Mouse (Mus musculus) cerebellum, adult 2 months (tissue): ENCODE results near the gene Nup160. TPM values are rescaled to one million over a fixed set of nuclear protein-coding genes. Genes with fewer than 3 reads are reported as not detected.

ENCODE experiments used
- DNase-seq, 2 experiments: peaks; one replicate each; pipeline ENCODE4 v3.0.0; 2021
- H3K27ac ChIP-seq: fragments of 200-500 bp; 2 replicates; pipeline ENCODE4 v1.5.1; 2012; ENCODE audit warnings: low read length, control low read depth, inconsistent platforms; ENCODE audit not compliant: insufficient read depth
- H3K27me3 ChIP-seq: fragments of 200-500 bp; 2 replicates; pipeline ENCODE4 v1.6.1; 2012; ENCODE audit warnings: inconsistent platforms, mild to moderate bottlenecking, low read length, moderate library complexity; ENCODE audit not compliant: control insufficient read depth, insufficient read depth
- H3K4me1 ChIP-seq: fragments of 200-500 bp; 2 replicates; pipeline ENCODE4 v1.6.1; 2011; ENCODE audit warnings: low read length; ENCODE audit not compliant: control insufficient read depth, insufficient read depth
- H3K4me3 ChIP-seq: fragments of 200-500 bp; replicated peaks from 2 replicates; pipeline ENCODE3; 2011; ENCODE audit warnings: mild to moderate bottlenecking, low read depth, low read length, control low read depth; ENCODE audit not compliant: insufficient read depth
- CTCF ChIP-seq: fragments of 200-500 bp; IDR thresholded peaks from 2 replicates; pipeline ENCODE4 v1.5.1; 2011; ENCODE audit warnings: low read depth, mild to moderate bottlenecking, control low read depth, low read length, moderate library complexity, borderline replicate concordance; ENCODE audit not compliant: insufficient read depth
- POLR2A ChIP-seq: fragments of 200-500 bp; IDR thresholded peaks from 2 replicates; pipeline ENCODE4 v1.6.1; 2011; ENCODE audit warnings: low read length, control low read depth, borderline replicate concordance; ENCODE audit not compliant: insufficient read depth
- WGBS: fragments of 180-500 bp; shearing (Covaris S2); methylation state at CpG from one replicate; pipeline ENCODE4 v1.1.7; 2018; 5-methylcytosine and 5-hydroxymethylcytosine counted together
- polyA plus RNA-seq: library from polyadenylated mRNA; depleted of rRNA; stranded (reverse); fragments of >200 nt; gene quantifications from 2 replicates; pipeline ENCODE4 v1.2.3, GENCODE M21; 2012

Gene Nup160
- polyA plus RNA-seq, 1 experiment: 15.6 TPM

- H3K4me1 ChIP-seq: no peaks in the 10 kb centered on the region
- H3K4me3 ChIP-seq: no peak overlapping the region
- no peak overlapping the region for H3K27ac ChIP-seq
- 76% methylated on average over 5 of the region's 5 CpGs for WGBS
- no peaks in the 10 kb centered on the region for H3K27me3 ChIP-seq
- TF ChIP-seq CTCF (no peak), POLR2A (no peak)
- DNase-seq: no peak
These were observed 37.0 kb upstream of the Nup160 start for GRCm38 (mm10) chr2:90639747-90640699.

- Histone ChIP-seq H3K27ac (no peak overlapping the region), H3K27me3 (no peaks in the 10 kb centered on the region), H3K4me3 (no peak overlapping the region), H3K4me1 (no peaks in the 10 kb centered on the region)
- TF ChIP-seq POLR2A (no peak), CTCF (no peak)
- no peak for DNase-seq
- 85% methylated on average over 10 of the region's 10 CpGs for WGBS
These were observed 35.9 kb upstream of the Nup160 start for GRCm38 (mm10) chr2:90641007-90641709.

- WGBS: 86% methylated on average over 4 of the region's 4 CpGs
- no peak overlapping the region for H3K27ac ChIP-seq
These were observed 35.3 kb upstream of the Nup160 start for GRCm38 (mm10) chr2:90641710-90642039.

GRCm38 (mm10) chr2:90647084-90647483 is 29.9 kb upstream of the Nup160 start:
- Histone ChIP-seq H3K4me3 (no peak overlapping the region), H3K4me1 (no peaks in the 10 kb centered on the region), H3K27ac (no peak overlapping the region), H3K27me3 (no peaks in the 10 kb centered on the region)
- DNase-seq: no peak
- 80% methylated on average over 6 of the region's 6 CpGs for WGBS
- no peak for TF ChIP-seq POLR2A
- TF ChIP-seq CTCF: no peak

More at GRCm38 (mm10) chr2:90641710-90642039, 35.3 kb upstream of the Nup160 start:
- no peaks in the 10 kb centered on the region for H3K4me1 ChIP-seq
- TF ChIP-seq POLR2A (no peak), CTCF (no peak)
- DNase-seq: no peak
- H3K27me3 ChIP-seq: no peaks in the 10 kb centered on the region
- no peak overlapping the region for H3K4me3 ChIP-seq

- no peak for DNase-seq
- H3K4me1 ChIP-seq: no peaks in the 10 kb centered on the region
- H3K4me3 ChIP-seq: no peak overlapping the region
- 89% methylated on average over 3 of the region's 3 CpGs for WGBS
- no peak overlapping the region for H3K27ac ChIP-seq
- no peaks in the 10 kb centered on the region for H3K27me3 ChIP-seq
- no peak for TF ChIP-seq CTCF
- TF ChIP-seq POLR2A: no peak
These were observed 27.6 kb upstream of the Nup160 start for GRCm38 (mm10) chr2:90649405-90649804.

GRCm38 (mm10) chr2:90649965-90650364 is 27.1 kb upstream of the Nup160 start:
- H3K27me3 ChIP-seq: no peaks in the 10 kb centered on the region
- DNase-seq: no peak
- 50% methylated on average over 4 of the region's 4 CpGs for WGBS
- no peaks in the 10 kb centered on the region for H3K4me1 ChIP-seq
- TF ChIP-seq POLR2A (no peak), CTCF (no peak)
- H3K4me3 ChIP-seq: no peak overlapping the region
- no peak overlapping the region for H3K27ac ChIP-seq

- Histone ChIP-seq H3K27ac (no peak overlapping the region), H3K4me3 (no peak overlapping the region), H3K4me1 (no peaks in the 10 kb centered on the region), H3K27me3 (no peaks in the 10 kb centered on the region)
- no peak for DNase-seq
- TF ChIP-seq CTCF (no peak), POLR2A (no peak)
- 77% methylated on average over 9 of the region's 10 CpGs for WGBS
These were observed 24.9 kb upstream of the Nup160 start for GRCm38 (mm10) chr2:90652101-90652500.
